Mouse (Mus musculus) G1E (cell line): ENCODE results near the gene Rps15.

Source experiments
- CTCF ChIP-seq: IDR thresholded peaks from 2 replicates; pipeline ENCODE4 v1.5.1; 2012; ENCODE audit warnings: low read depth, low read length, inconsistent platforms, mixed read lengths
- GATA1 ChIP-seq: IDR thresholded peaks from 2 replicates; pipeline ENCODE4 v1.6.1; 2012; ENCODE audit warnings: borderline replicate concordance, low read length, inconsistent platforms, mixed read lengths
- GATA2 ChIP-seq: IDR thresholded peaks from 2 replicates; pipeline ENCODE4 v1.6.1; 2012; ENCODE audit warnings: low read depth, low read length, inconsistent platforms, borderline replicate concordance
- POLR2AphosphoS5 ChIP-seq: IDR thresholded peaks from 2 replicates; pipeline ENCODE4 v1.6.1; 2012; ENCODE audit warnings: low read depth, low read length, inconsistent platforms; ENCODE audit not compliant: insufficient replicate concordance
- TAL1 ChIP-seq: conservative IDR thresholded peaks from 2 replicates; pipeline ENCODE4 v1.6.1; 2012; ENCODE audit warnings: low read depth, low read length, inconsistent platforms, mixed read lengths

DNA sequence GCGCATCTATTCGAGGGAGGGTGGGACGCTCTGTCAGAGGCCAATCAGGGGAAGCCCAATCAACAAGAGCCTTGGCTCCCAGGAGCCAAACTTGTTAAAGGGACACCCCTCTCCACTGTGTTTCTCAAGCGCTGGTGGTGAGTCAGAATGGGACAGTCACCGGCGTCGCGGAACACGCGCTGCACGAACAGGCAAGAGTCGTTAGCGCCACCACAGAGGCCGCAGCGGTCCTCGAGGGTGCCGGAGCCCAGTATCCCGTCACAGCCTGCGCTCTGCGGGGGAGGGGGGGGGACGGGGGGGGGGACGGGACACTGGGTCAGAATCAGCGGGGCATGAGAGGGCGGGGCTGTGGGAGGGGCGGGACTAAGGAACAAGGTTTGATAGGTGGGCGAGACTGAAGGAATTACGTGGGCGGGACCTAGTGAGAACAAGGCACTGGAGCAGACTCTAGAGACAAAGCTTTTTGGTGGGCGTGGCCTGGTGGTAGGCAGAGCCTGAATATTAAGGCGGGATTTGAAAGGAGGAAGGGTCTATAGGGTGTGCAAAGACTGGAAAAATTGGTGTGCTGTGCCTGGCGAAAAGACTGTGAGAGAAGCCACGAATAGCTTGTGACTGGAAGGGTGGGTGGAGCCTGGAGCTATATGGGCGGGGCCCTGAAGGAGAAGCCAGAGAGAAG is 50.6 kb downstream of the Rps15 start:
- TF ChIP-seq CTCF (no peak), POLR2AphosphoS5 (no peak), GATA1 (no peak), TAL1 (no peak), GATA2 (no peak)
